Comparison of ENCODE assay signal across 10 mouse cellular contexts in genomic region chr3:34196451-34197162, GRCm38 (mm10).
DNase-seq lines count a peak whose midpoint lies in the region; ATAC-seq lines count a peak whose summit lies in the region.
"Had no signal": no experiment of that assay in that cellular context is flagged by ENCODE, and none has a peak within 500 bp of the region (broad histone marks: within the 10 kb centered on the region; RNA-seq: fewer than 3 reads in every experiment).

No protein-coding gene starts in this region.

- no peak for DNase-seq in heart, adult 18-20 months
- peak; percentile 19 for DNase-seq in embryo, embryonic 10 days (ENCODE audit: low spot score)
- peak; percentile 24 for DNase-seq in hindbrain, embryonic 10.5 days (ENCODE audit: low spot score)
- DNase-seq in adrenal gland, postnatal 25 days, result no peak
- DNase-seq in cerebellum, postnatal 14 days, result no peak
- DNase-seq in lung, postnatal 25 days (ENCODE audit: low spot score), result no peak
- DNase-seq: kidney, adult 11 months; liver, postnatal 0 days had no signal

- H3K4me2 ChIP-seq in heart, embryonic 14.5 days (ENCODE audit: low read length), result peak overlapping the region; percentile 34
- peak overlapping the region; percentile 27 for H3K4me2 ChIP-seq in midbrain, embryonic 16.5 days (ENCODE audit: low read length)

- H3K4me3 ChIP-seq in heart, embryonic 14.5 days (ENCODE audit: control insufficient read depth in 1 of 2, insufficient read depth in 1 of 2, low read depth in 1 of 2, low read length in 2 of 2), result peak overlapping the region in 1 of 2 experiments; percentile 6; a peak in 1 of 4 replicates
- H3K4me3 ChIP-seq in hindbrain, embryonic 10.5 days, result peak overlapping the region; percentile 18
- H3K4me3 ChIP-seq in midbrain, embryonic 16.5 days (ENCODE audit: low read depth, low read length), result peak overlapping the region; percentile 23

- peaks cover 17% of the 10 kb centered on the region for H3K27me3 ChIP-seq in heart, embryonic 14.5 days (ENCODE audit: control insufficient read depth, insufficient read depth, low read length)
- peaks cover 11% of the 10 kb centered on the region for H3K27me3 ChIP-seq in hindbrain, embryonic 10.5 days (ENCODE audit: insufficient read depth, poor library complexity, severe bottlenecking)
- peaks cover 6% of the 10 kb centered on the region; the same call in 1 of the 2 replicates for H3K27me3 ChIP-seq in midbrain, embryonic 16.5 days (ENCODE audit: control insufficient read depth, insufficient read depth, low read depth, low read length)

- H3K4me1 ChIP-seq in heart, embryonic 14.5 days (ENCODE audit: control insufficient read depth in 2 of 2, insufficient read depth in 2 of 2, low read length in 2 of 2), result no peaks in the 10 kb centered on the region; a peak in 1 of 4 replicates
- peaks cover 27% of the 10 kb centered on the region; the same call in 1 of the 2 replicates for H3K4me1 ChIP-seq in hindbrain, embryonic 10.5 days (replicated peaks)
- peaks cover 6% of the 10 kb centered on the region for H3K4me1 ChIP-seq in midbrain, embryonic 16.5 days (ENCODE audit: control insufficient read depth, insufficient read depth, low read length)

- H3K9ac ChIP-seq in heart, embryonic 14.5 days (ENCODE audit: low read length), result no peak overlapping the region
- no peak overlapping the region for H3K9ac ChIP-seq in midbrain, embryonic 16.5 days (ENCODE audit: low read depth, low read length)
- H3K9ac ChIP-seq: liver, postnatal 0 days had no signal

- H3K9me3 ChIP-seq in heart, embryonic 14.5 days (ENCODE audit: control insufficient read depth, low read length), result no peaks in the 10 kb centered on the region
- no peaks in the 10 kb centered on the region for H3K9me3 ChIP-seq in hindbrain, embryonic 10.5 days
- no peaks in the 10 kb centered on the region for H3K9me3 ChIP-seq in midbrain, embryonic 16.5 days (replicated peaks; ENCODE audit: control insufficient read depth, low read length, poor library complexity, severe bottlenecking)

- no peaks in the 10 kb centered on the region for H3K36me3 ChIP-seq in heart, embryonic 14.5 days (ENCODE audit: control insufficient read depth, insufficient read depth, low read length)
- no peaks in the 10 kb centered on the region for H3K36me3 ChIP-seq in hindbrain, embryonic 10.5 days
- no peaks in the 10 kb centered on the region for H3K36me3 ChIP-seq in midbrain, embryonic 16.5 days (ENCODE audit: control insufficient read depth, insufficient read depth, low read length)

- no peak for ATAC-seq in heart, embryonic 14.5 days (ENCODE audit: insufficient number of reproducible peaks, insufficient read depth, low FRiP score, low read depth)
- 0 out of 2 replicates have a peak, but pooled peaks have one; percentile 40 for ATAC-seq in midbrain, embryonic 16.5 days
- ATAC-seq: liver, postnatal 0 days had no signal

- WGBS in heart, embryonic 14.5 days, result 33% methylated on average over 22 of the region's 22 CpGs
- 30% methylated on average over 22 of the region's 22 CpGs for WGBS in hindbrain, embryonic 10.5 days
- WGBS in midbrain, embryonic 16.5 days, result 17% methylated on average over 22 of the region's 22 CpGs

- H3K27ac ChIP-seq in heart, embryonic 14.5 days (replicated peaks in 1 of 2; ENCODE audit: control insufficient read depth in 1 of 2, insufficient read depth in 1 of 2, low read depth in 2 of 2, low read length in 2 of 2), result no peak overlapping the region
- peak overlapping the region; percentile 47; the same call in 1 of the 2 replicates for H3K27ac ChIP-seq in hindbrain, embryonic 10.5 days
- H3K27ac ChIP-seq in midbrain, embryonic 16.5 days (ENCODE audit: low read length), result peak overlapping the region; percentile 58

Comparison
In these comparisons a context has a peak if more than half of its experiments do, and no peak if none do; other contexts are left out.
1. H3K27ac ChIP-seq: peak in hindbrain, embryonic 10.5 days (single experiment) and midbrain, embryonic 16.5 days (single experiment); none in heart, embryonic 14.5 days (0 of 2).
2. DNase-seq: peak in embryo, embryonic 10 days (single experiment) and hindbrain, embryonic 10.5 days (single experiment); none in heart, adult 18-20 months (0 of 2), adrenal gland, postnatal 25 days (single experiment), cerebellum, postnatal 14 days (0 of 2) and lung, postnatal 25 days (single experiment).